Mouse (Mus musculus) B cell, adult 2 months (primary cell): ENCODE results near the gene Lsr.

Source experiments
- DNase-seq, 2 experiments: peaks; one replicate each; pipeline ENCODE4 v3.0.0; 2022

Gene Lsr

DNA sequence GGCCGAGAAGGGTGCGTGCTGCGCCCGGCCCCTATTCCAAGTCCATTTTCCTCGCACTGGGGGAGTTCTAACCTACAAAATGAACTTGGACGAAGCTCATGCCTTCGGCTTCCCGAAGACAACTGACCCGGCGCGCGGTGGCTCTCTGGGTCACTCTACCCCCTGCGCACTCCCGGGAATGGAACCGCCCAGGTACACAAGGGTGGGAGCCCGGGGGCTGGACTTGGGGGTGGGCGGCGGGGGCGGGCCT lies at the start of gene Lsr:
Gene Lsr, minus strand, starts transcription at position 214 of the 250 bp plus-strand sequence.
- DNase-seq, result no peak

DNA sequence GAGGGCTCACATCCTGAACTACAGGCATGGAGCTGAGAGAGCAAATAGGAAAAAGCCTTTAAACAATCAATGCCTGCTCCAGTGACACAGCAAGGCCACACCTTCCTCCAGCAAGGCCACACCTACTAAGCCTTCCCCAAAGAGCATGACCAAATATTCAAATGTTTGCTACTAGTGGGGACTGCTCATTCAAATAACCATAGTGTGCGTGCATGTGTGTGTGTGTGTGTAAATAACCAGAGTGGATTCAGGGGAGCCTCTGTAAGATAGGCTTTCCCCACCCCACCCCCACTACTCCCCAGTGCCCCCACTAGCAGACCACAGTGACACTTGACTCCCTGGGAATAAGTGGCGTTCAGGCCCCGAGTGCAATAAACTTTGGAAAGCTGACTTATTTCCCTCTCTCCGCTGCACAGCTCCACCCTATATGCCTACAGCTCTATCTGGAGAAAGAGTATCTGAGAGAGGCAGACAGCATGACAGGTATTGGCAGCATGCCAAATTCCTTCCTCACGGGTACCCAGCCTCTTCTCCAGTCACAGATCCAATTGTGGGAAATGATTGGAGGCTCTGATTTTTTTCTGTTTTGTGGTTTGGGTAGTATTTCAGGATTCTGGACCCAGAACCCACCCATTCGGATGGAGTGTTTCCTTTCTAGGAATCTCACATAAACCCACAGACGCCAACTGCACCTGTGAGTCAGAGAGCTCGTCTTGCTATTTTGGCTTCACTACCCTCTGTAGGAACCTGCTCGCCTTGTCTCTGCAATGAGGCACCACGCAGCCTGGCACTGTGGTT lies 44.0 kb upstream of the Lsr start:
- DNase-seq, result peak; percentile 58 to 66

DNA sequence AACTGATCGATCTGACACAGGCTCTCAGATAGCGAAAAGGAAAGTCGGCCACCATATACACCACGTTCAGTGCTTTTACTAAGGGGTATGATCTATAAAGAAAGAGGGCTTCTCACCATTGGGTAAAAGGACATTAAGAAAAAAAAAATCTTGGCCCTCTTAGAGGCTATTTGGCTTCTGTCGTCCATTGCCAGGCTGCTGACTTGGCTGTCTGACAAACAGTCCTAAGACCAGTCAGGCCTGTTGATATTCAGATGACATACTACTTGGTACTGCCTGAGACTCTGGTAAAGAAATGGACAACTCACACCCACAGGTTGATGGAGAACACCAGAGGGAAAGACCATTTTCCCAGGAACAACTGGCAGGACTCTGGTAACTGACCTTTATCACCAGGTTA lies 39.7 kb upstream of the Lsr start:
- DNase-seq, result no peak

DNA sequence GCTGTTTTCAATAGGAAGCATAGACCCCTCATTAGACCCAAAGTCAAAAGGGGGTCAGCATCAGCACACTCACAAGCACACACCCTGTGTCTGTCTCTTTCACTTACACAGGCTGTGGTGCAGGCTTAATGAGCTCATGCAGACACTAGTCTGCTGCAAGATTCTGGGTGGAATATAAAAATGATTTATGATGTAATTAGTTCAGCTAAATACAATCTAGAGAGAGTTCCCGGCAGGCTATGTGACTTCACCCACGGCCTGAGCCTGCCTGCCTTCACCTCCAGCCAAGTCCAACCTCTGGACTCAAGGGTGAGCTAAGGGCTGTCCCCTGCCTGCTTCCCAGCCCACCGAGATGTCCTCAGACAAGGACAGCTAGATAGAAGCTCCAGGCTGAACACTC lies 35.6 kb upstream of the Lsr start:
- no peak for DNase-seq

DNA sequence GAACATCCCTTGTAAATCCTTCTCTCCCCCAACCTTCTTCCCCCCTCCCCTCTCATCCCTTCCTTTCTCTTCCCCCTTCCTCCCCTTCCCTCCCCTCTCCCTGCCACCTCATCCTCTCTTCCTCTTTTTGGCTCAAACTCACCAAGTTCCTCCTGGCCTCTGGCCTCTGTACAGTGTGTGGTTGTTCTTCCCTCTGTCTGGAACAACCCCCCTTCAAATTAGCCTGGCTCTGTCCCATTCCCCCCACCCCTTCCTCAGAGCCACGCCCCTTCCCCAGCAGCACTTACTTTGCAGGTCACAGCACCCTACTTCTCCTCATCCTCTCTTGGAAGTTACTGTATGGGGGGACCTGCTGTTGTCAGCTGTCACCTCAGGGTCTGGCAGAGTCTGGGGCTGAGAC lies 34.9 kb upstream of the Lsr start:
- DNase-seq, result no peak

DNA sequence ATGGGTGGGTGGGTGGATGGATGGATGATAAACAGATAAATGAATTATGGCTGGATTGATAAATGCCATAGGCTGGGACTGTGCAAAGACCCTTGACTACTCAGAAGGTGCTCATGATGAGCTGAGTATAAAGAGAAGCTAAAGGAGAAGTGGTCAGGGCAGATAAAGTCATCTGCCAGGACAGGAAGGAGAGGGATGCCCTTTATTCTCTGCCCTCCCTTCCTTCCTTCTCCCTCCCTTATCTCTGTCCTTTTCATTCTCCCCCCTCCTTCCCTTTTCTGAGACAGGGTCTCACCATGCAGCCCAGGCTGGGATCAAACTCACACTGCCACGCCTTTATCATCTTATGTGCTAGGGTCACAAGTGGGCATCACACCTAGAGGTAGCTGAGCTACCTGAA lies 34.5 kb upstream of the Lsr start:
- DNase-seq, result no peak

DNA sequence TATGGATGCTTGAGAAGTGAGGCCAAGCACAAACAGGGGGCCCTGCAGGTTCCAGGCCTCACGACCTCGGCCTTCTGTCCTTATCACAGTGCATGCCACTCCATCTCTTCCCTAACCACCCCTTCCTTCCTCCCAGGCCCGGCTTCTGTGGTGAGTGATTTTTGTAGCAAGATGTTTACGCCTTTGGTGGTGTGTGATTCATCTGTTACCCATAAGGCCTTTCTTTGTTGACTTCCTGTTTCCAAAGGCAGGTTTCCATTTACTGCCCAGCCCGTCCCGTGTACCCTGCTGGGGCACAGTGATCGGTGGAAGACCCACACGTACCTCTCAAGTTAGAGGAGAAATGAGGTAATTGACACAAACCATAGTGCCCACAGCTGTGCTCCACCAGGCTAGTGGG lies 29.4 kb upstream of the Lsr start:
- DNase-seq, result peak; percentile 69 to 73

DNA sequence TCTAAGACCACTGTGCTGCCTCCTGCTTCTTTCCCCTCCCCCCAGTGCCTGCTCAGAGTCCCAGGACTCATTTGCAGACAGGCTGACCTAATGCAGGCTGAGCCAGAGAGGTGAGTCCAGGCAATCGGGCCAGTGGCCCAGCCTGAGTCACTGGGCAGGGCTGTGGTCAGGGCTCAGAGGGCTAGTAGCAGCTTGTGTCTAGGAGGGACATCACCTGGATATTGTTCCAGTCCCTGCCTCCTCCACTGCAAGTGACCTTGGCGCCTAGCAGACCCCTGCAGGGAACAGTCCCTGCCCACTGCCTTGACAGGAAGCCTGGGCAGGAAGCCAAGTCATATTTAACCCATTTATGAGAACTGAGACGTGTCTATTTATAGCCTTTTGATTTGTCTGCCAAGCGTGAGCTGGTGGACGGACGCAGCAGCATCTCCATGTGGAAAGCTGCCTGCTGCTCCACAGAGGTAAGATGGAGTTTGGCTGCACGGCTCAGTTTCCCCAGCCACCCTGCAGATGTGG lies 27.3 kb upstream of the Lsr start:
- peak; percentile 68 to 70 for DNase-seq

DNA sequence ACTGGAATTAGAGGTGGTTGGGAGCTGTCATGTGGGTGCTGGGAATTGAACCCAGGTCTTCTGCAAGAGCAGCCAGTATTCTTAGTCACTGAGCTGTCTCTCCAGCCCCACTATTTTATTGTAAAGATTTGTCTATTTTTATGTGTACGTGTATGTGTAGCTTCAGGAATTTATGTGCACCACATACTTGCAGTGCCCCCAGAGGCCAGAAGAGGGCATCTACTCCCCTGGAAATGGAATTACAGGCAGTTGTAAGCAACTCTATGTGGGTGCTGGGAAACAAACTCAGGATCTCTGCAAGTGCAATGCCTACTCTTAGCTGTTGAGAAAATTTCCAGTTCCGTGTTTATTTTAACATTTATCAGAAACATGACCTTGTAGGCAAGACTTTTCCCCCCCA lies 23.2 kb upstream of the Lsr start:
- DNase-seq, result peak; percentile 28 to 32

DNA sequence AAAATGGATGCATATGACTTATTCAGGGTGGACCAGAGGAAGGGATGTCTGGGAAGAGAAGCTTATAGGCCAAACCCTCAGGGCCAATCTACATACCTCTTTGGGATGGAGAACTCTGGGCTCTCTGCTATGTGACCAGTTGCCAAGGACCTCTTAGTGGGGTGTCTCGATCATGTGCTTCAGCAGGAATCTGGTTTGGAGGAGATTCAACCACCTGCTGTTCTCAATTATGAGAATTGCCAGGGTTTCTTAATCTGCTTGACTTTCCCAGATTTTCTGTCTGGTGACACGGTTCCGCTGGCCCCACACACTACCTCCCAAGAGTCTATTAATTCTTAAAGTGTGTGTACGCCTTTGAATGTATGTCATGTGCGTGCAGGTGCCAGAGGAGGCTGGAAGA lies 20.7 kb upstream of the Lsr start:
- DNase-seq, result no peak

DNA sequence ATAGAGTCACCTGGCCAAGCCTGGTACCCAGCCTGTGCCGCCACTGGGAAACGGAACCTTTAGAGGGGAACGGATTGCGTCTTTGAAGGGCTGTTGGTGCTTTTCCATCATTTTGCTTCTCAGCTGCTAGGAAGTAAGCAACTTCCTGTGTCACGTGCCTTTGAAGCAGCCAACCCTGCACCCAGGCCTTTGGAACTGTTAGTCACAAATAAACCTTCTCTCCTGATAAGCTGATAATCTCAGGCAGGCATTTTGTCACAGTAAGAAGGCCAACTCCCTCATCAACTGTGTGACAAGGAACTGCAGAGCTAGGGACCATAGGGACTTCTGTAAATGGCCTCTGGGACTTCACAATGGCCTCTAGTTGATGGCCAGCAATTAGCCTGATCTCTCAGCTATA lies 18.9 kb upstream of the Lsr start:
- no peak for DNase-seq

DNA sequence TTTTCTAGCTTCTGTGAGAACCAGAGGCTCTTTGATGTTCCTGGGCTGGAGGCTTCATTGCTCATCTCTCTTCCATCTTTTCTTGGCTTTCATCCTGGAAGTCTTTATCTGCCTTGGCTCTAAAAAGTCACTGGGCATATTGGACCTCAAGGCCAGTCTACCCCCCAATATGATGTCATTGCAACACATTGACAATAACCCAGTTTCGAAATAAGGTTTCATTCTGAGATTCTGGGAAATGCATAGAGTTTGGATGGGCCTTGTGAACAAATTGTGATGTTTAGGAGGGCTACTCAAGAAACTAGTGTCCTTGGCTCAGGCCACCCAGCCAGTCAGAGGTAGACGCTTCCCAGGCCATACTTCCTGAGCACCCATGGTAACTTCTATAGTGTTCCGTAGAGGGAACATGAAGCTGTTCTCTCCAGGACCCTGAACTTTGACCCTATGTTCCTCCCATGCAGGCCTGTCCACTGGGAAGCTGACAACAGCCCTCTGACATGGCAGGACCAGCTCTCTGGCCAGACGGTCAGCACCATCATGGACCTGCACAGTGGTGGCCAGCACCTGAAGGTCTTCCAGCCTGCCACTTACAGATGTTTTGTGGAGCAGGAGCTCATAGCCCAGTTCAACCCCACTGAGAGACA lies 15.4 kb upstream of the Lsr start:
- no peak for DNase-seq

DNA sequence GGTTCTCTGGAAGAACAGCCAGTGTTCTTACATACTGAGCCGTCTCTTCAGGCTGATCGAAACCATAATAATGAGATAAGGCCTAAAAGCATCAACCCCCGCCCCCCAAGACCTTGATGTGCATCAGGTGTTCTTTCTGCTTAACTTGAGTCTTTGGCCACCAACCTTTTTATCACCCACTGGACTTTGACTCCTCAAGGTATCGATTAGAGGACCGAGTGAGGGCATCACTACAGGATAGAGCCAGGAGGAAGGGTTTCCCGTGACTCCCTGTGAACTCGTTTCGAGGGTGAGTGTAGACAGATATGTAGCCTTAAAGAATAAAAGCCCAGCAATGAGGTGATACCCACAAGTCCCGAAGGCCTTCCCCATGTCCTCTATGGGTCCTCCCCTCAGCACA lies 12.1 kb upstream of the Lsr start:
- no peak for DNase-seq

DNA sequence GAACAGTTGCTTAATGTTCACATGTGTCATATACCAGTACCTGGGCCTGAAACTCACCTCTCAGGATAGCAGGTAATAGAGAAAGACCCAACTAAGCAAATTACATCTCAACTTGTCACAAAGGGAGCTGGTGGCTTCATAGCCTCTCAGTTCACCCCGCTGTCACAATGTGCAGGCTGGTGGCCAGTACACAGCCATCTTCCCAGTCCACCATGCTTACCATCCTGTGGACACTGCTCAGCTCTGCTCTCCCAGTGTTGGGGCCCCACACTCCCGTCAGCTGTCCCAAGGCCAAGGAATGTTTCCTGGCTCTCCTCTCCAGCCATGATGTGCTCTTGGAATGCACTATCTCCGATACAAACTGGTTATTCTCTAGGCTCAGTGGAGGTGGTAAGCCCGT lies 8.4 kb upstream of the Lsr start:
- DNase-seq, result no peak

DNA sequence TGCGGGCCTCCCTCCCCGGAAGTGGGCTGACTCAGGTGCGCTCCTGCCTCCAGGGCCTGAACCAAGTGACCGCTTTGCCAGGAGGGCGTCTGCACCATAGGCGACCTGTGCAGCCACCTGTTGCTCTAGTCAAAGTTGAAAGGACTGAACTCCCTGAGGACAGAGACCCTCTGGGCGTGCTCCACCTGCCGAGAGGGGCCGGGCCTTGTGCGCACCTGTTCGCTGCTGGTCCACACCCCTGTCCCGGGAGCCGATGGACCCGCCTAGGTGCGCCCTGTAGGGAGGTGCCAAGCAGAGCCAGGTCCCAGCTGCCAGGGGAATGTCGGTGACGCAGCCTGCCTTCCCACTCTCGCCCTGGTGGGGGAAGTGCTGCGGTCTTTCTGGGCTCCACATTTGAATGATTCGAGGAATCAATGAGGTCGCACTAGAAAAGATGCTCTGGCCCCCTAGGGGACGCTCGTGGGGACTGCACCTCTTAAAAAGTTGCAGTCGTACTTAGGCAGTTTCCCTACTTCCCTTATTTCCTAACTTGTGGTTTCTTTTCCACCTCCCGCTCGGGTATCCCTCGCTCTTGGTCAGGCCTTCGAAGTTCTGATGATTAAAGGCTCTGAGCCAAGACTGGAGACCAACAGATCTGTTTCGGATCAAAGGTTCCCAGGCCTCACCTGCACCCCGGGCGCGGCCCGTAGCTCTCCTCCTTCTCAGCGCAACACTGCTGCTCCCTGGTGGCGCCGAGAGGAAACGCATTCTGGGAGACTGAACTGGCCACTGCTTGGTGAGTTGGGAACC lies 431 bp upstream of the Lsr start, which contains the start of gene Fam187b:
Gene Fam187b, plus strand, starts transcription at position 290 of the 789 bp plus-strand sequence.
- peak; percentile 93 for DNase-seq

DNA sequence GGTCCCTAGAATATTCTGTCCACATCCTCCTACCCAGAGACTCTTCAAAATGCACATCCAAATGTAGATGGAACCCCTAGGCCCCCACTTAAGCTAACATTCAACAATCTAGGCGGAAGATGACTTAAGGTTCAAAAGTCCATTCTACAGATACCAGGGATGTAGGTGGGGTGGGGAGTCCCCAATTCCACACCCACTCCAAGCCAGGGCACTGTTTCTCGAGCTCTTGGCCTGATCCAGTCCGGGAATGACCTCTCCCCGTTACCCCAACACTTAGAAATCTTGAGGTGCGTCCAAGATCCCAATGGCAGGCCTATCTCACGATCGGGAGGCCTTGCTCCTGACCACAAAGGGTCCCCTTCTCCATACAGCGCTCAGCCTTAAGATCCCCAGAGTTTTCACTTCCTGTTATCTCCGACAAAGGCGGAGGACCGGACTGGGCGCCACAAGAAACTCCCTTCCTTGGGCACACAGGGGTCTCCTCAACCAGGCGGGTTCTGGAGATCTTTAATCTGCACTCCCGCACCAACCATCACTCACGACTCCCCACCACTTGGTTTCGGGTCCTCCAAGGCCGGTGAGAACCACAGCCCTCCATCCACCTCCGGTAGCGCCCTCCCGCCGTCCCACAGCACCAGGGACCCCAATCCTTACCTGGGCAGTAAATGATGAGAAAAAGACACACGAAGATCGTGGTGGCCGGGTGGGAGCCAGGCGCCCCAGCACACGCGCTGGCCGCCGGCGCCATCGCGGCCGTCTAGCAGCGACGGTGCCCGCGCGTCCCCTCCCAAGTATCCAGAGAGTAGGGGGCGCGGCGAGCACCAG lies 626 bp downstream of the Lsr start:
- no peak for DNase-seq

DNA sequence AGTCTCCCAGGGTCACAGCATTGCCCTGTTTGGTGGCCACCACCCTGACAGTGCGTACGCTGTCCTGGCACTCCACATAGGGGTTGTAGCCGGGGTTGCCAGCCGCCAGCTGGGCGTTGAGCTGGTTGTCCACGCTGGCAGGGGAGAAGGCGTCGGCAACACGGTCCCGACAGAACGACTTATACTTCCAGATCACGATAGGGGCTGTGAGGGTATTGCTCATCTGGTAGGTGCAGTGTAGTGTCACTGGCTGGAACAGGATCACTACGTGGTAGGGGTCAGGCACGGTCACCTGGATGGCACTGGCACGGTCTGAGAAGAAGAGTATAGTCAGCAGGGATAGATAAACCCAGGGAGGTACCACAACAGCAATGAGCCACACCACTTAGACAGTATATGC lies 1.4 kb downstream of the Lsr start:
- DNase-seq, result no peak

DNA sequence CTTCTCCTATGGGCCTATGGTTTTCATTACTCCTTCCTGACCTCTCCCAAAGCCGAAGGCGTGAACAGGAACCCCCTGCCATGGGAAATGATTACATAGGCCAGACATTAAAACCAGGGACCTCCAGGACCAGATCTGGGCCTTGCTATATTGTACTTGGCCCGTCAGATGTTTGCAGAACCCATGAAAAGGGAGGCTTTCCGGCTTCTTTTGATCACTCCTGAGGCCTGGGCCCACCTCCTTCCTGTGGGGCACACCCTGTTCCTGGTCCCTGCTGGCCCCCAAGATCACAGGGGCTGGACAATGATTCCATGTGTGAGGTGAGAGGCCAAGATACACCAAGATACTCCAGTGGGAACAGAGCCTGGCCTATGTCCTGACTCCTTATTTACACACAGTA lies 4.1 kb downstream of the Lsr start:
- DNase-seq, result no peak

DNA sequence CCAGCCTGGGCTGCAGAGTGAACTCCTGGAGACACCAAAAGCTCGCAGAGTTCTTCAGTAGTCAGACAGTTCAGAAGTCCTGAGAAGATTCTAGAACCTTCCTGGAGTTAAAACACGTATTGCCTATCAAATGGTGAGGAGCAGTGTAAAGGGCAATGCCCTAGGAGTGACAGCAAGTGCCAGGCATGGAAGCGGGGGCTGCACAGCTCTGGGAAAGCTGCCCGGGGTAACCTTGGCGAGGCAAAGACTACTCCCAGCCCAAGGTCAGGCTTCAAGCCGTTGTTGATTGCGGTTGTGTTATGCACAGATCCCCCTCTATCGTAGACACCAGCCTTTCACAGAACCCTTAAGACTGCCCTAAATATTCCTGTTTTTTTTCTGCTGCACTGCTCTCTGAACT lies 4.7 kb downstream of the Lsr start:
- no peak for DNase-seq

DNA sequence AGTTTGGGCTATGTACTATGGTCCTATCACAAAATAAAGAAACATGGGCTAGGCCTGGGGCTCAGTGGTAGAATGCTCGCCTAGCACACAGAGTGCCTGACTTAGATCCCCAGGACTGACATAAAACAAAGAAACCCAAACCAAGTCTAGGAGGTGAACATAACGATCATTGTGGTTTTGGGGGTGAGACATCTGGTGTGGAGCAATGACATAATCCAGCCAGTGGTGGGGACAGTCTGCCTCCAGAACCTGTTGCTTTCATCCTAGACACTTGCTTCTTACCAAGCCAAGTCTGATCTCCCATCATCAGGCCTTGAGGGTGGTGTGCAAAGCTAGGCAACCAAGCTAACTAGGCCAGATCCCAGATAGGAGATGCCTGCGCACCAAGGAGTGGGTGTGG lies 6.6 kb downstream of the Lsr start:
- DNase-seq, result no peak

DNA sequence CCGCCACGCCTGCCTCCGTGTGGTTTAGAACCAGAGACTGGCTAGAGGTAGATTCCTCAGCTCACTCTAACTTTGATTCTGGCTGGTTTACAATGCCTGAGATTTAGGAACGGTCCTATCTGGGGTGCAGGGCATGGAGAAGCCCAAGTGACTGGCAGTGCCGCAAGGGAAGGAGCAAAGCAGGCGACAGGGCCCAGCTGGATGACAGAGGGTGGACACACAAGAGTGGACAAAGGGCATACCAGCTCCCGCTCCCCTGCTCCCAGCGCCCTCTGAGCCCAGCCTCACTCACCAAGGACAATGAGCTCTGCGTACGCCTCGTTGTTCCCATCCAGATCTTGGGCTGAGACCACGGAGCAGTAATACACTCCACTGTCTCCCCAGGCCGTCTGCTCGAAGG lies 7.6 kb downstream of the Lsr start:
- DNase-seq, result no peak

DNA sequence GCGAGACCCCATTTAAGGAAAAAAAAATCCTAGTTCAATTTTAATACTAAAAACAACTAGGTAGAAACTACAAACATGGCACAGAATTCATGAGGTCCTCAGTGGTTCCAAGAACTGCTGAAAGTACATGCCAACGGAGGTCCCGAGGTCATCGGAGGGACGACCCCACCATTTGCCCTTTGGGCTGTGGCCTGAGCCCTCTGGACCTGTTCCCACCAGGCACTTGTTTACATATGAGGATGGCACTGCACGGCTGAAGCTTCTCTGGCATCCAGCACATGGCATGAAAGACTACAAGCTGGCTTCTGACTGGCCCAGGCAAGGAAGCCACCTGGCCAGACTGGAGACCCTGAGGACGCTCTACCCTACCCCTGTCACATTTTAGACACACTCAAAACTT lies 8.9 kb downstream of the Lsr start:
- DNase-seq, result no peak

DNA sequence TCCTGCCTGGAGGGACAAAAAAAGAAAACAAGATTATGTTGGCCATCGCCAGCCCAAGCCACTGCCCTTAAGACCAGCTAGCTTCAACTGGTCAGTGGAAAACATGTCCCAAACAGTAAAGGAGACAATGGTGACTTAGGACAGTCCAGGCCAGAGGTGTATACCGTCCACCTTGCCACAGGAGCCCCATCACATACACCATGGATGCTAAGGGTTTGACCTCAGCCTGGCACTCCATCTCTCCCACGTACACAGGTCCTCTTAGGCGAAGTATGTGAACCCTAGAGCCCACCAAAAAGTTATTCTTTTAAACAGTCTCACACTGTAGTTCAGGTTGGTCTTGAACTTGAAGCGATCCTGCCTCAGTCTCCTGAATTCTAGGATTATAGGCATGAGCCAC lies 10.4 kb downstream of the Lsr start:
- DNase-seq, result no peak
